Mouse (Mus musculus) bone marrow, adult 2 months (tissue): Measurements from ENCODE around the gene Tcp11x2.

ENCODE experiments used
- CTCF ChIP-seq: fragments of 200-500 bp; IDR thresholded peaks from 2 replicates; pipeline ENCODE4 v1.5.1; 2011; ENCODE audit warnings: low read length, control low read depth; ENCODE audit not compliant: control insufficient read depth, insufficient read depth
- POLR2A ChIP-seq: fragments of 200-500 bp; IDR thresholded peaks from 2 replicates; pipeline ENCODE4 v1.6.1; 2011; ENCODE audit warnings: low read depth, mild to moderate bottlenecking, control low read depth, low read length, borderline replicate concordance; ENCODE audit not compliant: control insufficient read depth

- TF ChIP-seq CTCF (no peak), POLR2A (no peak)
Measured at GRCm38 (mm10) chrX:135681858-135682257, 11.7 kb downstream of the Tcp11x2 start.
